Mouse (Mus musculus) heart, postnatal 0 days (tissue): ENCODE measurements around the gene Arf6.

Experiments
- CTCF ChIP-seq: IDR thresholded peaks from 2 replicates; pipeline ENCODE4 v1.5.1; 2016; ENCODE audit warnings: antibody characterized with exemption, control low read depth, low read depth
- EP300 ChIP-seq: IDR thresholded peaks from 2 replicates; pipeline ENCODE4 v1.6.1; 2016; ENCODE audit warnings: antibody characterized with exemption, low read depth

GRCm38 (mm10) chr12:69422827-69423537, 51.0 kb downstream of the Arf6 start:
- TF ChIP-seq CTCF, result no peak
- peak; percentile 65; the same call in 1 of the 2 replicates for TF ChIP-seq EP300
